Mouse (Mus musculus): Measurements from ENCODE around the gene Gpr25.

- no peak for TF ChIP-seq MYC (IDR thresholded peaks at IDR 0.05; ENCODE audit: low read depth, low read length)
- no peak for TF ChIP-seq CHD2 (IDR thresholded peaks at IDR 0.05; ENCODE audit: low read length)
- TF ChIP-seq CTCF (conservative IDR thresholded peaks at IDR 0.05 in 1 of 2, IDR thresholded peaks at IDR 0.05 in 1 of 2; ENCODE audit: low read depth in 2 of 2, low read length in 2 of 2): peak in 1 of 2 experiments; percentile 42; a peak in 1 of 4 replicates
- no peak for TF ChIP-seq POLR2A (IDR thresholded peaks at IDR 0.05; ENCODE audit: low read depth, low read length)
- peak; percentile 30 for TF ChIP-seq RAD21 (IDR thresholded peaks at IDR 0.05; ENCODE audit: low read depth, low read length)
- TF ChIP-seq NELFE (IDR thresholded peaks at IDR 0.05; ENCODE audit: low read depth, low read length): no peak
- no peak for TF ChIP-seq UBTF (IDR thresholded peaks at IDR 0.05; ENCODE audit: low read depth, low read length)
- no peak for TF ChIP-seq ZMIZ1 (IDR thresholded peaks at IDR 0.05; ENCODE audit: low read depth, low read length)
- no peak for TF ChIP-seq EP300 (IDR thresholded peaks at IDR 0.05; ENCODE audit: low read length)
- TF ChIP-seq TBP (conservative IDR thresholded peaks at IDR 0.05; ENCODE audit: low read depth, low read length): no peak
- TF ChIP-seq E2F4 (IDR thresholded peaks at IDR 0.05; ENCODE audit: insufficient replicate concordance, low read depth, low read length): no peak
- no peak for TF ChIP-seq MAX (IDR thresholded peaks at IDR 0.05; ENCODE audit: low read length)
- TF ChIP-seq BHLHE40 (IDR thresholded peaks at IDR 0.05; ENCODE audit: low read depth, low read length): no peak
Observed at GRCm38 (mm10) chr1:136289803-136290202, 29.1 kb upstream of the Gpr25 start.
